Mouse (Mus musculus) midbrain, embryonic 11.5 days (tissue): ENCODE results near the gene Ttc23. TPM values are rescaled to one million over a fixed set of nuclear protein-coding genes. Genes with fewer than 3 reads are reported as not detected.

ENCODE experiments used
- ATAC-seq: fragments of 200-750 bp; cut with Nextera tagmentation; 2 replicates; pipeline ENCODE4 v1.8.0; 2017; ENCODE audit warnings: moderate TSS enrichment, moderate library complexity; ENCODE audit not compliant: low FRiP score
- DNase-seq: peaks from one replicate; pipeline ENCODE4 v3.0.0; 2015; ENCODE audit warnings: low spot score; ENCODE audit errors: missing footprints
- H3K27ac ChIP-seq: fragments of 300-500 bp; sonication (generic); 2 replicates; pipeline ENCODE4 v1.5.1; 2014; ENCODE audit warnings: low read depth, low read length
- H3K27me3 ChIP-seq: fragments of 300-500 bp; sonication (generic); 2 replicates; pipeline ENCODE4 v1.6.1; 2014; ENCODE audit warnings: mild to moderate bottlenecking, low read length, moderate library complexity, mixed read lengths; ENCODE audit not compliant: control insufficient read depth, insufficient read depth
- H3K36me3 ChIP-seq: fragments of 300-500 bp; sonication (generic); 2 replicates; pipeline ENCODE4 v1.6.1; 2014; ENCODE audit warnings: mild to moderate bottlenecking, low read length, moderate library complexity, mixed read lengths; ENCODE audit not compliant: control insufficient read depth, insufficient read depth
- H3K4me1 ChIP-seq: fragments of 300-500 bp; sonication (generic); 2 replicates; pipeline ENCODE4 v1.6.1; 2014; ENCODE audit warnings: low read length; ENCODE audit not compliant: control insufficient read depth, insufficient read depth
- H3K4me2 ChIP-seq: fragments of 300-500 bp; sonication (generic); 2 replicates; pipeline ENCODE4 v1.6.1; 2014; ENCODE audit warnings: mild to moderate bottlenecking, moderate library complexity
- H3K4me3 ChIP-seq: fragments of 300-500 bp; sonication (generic); 2 replicates; pipeline ENCODE4 v1.5.1; 2014; ENCODE audit warnings: low read depth, low read length
- H3K9ac ChIP-seq: fragments of 300-500 bp; sonication (generic); 2 replicates; pipeline ENCODE4 v1.6.1; 2014; ENCODE audit warnings: low read length
- H3K9me3 ChIP-seq: fragments of 300-500 bp; sonication (generic); 2 replicates; pipeline ENCODE4 v1.6.1; 2016; ENCODE audit warnings: low read length; ENCODE audit not compliant: control insufficient read depth
- WGBS: fragments of 180-500 bp; shearing (Covaris S2); extraction: QIAGEN DNeasy Blood & Tissue Kit; methylation state at CpG from one replicate; pipeline ENCODE4 v1.1.7; 2014; 5-methylcytosine and 5-hydroxymethylcytosine counted together
- polyA plus RNA-seq: library from polyadenylated mRNA; unstranded; fragments of >200 nt; fragmentation: Nextera tagmentation; extraction: Ambion mirVana; gene quantifications from 2 replicates; pipeline ENCODE4 v1.2.1, GENCODE M21; 2014

The Ttc23 gene
- polyA plus RNA-seq: 36.9 and 37.9 TPM in 2 replicates

DNA sequence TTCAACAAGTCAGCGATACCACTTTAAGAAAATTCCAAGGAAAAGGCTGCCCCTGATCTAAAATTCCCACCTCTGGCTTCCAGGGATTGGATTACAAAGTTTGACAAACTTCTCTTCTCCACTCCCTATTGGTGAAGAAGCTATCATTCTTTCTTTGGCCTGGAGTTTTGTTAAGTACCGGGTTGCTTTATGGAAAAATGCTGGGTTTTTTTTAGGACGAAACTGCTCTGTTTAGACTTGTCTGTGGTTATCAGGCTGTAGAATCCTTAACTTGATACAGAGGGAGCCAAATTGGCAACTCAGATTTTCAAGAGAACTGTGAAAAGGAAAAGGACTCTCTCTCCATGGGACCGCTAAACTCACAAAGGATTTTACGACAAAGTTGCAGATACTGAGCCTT lies at the start of gene Ttc23:
Ttc23 (plus strand) TSS at position 134 of the 400 bp plus-strand sequence.
- no peak for ATAC-seq
- Histone ChIP-seq H3K4me2 (peak within 1 kb of the TSS; percentile 83), H3K9me3 (no peaks in the 10 kb centered on the region), H3K4me1 (peaks cover 13% of the 10 kb centered on the region), H3K36me3 (no peaks in the 10 kb centered on the region), H3K9ac (peak within 1 kb of the TSS; percentile 86), H3K4me3 (peak within 1 kb of the TSS; percentile 76), H3K27me3 (no peaks in the 10 kb centered on the region; the same call in 1 of the 2 replicates), H3K27ac (peak within 1 kb of the TSS; percentile 62; the same call in 1 of the 2 replicates)
- peak; percentile 93 for DNase-seq
- 1% methylated on average over 5 of the region's 5 CpGs for WGBS

GRCm38 (mm10) chr7:67598050-67598449 lies 49.2 kb upstream of the Ttc23 start:
- Histone ChIP-seq H3K27me3 (no peaks in the 10 kb centered on the region), H3K4me2 (no peak overlapping the region), H3K4me3 (no peak overlapping the region), H3K9ac (no peak overlapping the region), H3K27ac (no peak overlapping the region), H3K4me1 (no peaks in the 10 kb centered on the region), H3K9me3 (no peaks in the 10 kb centered on the region), H3K36me3 (no peaks in the 10 kb centered on the region)
- no peak for ATAC-seq
- 91% methylated on average over 3 of the region's 3 CpGs for WGBS
- DNase-seq: no peak

GRCm38 (mm10) chr7:67605114-67605513 lies 42.1 kb upstream of the Ttc23 start:
- Histone ChIP-seq H3K36me3 (no peaks in the 10 kb centered on the region), H3K9ac (no peak overlapping the region), H3K9me3 (no peaks in the 10 kb centered on the region), H3K27me3 (no peaks in the 10 kb centered on the region), H3K4me3 (no peak overlapping the region), H3K4me2 (no peak overlapping the region), H3K27ac (no peak overlapping the region), H3K4me1 (no peaks in the 10 kb centered on the region)
- no peak for DNase-seq
- WGBS: 89% methylated on average over 6 of the region's 6 CpGs
- ATAC-seq: no peak

DNA sequence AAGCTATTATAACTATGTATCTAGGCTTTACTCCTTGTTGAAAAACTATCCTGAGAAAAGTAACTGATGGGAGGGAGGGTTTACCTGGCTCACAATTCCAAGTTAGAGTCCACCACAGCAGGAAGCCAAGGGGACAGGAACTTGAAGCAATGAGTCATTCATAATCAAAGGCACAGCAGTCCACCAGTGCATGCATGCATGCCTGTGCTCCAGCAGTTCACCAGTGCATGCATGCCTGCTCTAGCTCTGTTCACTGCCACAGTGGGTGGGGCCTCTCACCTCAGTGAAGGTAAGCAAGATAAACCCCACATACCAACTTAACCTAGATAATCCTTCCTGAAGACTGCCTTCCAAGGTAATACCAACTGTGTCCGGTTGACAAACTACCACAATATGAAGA lies 41.0 kb upstream of the Ttc23 start:
- WGBS: 67% methylated on average over 1 of the region's 1 CpGs
- H3K4me2 ChIP-seq: no peak overlapping the region
- H3K9ac ChIP-seq: no peak overlapping the region
- no peak for DNase-seq
- no peaks in the 10 kb centered on the region for H3K36me3 ChIP-seq
- no peak overlapping the region for H3K27ac ChIP-seq
- H3K9me3 ChIP-seq: no peaks in the 10 kb centered on the region
- H3K4me1 ChIP-seq: no peaks in the 10 kb centered on the region
- H3K4me3 ChIP-seq: no peak overlapping the region
- no peak for ATAC-seq
- H3K27me3 ChIP-seq: no peaks in the 10 kb centered on the region

DNA sequence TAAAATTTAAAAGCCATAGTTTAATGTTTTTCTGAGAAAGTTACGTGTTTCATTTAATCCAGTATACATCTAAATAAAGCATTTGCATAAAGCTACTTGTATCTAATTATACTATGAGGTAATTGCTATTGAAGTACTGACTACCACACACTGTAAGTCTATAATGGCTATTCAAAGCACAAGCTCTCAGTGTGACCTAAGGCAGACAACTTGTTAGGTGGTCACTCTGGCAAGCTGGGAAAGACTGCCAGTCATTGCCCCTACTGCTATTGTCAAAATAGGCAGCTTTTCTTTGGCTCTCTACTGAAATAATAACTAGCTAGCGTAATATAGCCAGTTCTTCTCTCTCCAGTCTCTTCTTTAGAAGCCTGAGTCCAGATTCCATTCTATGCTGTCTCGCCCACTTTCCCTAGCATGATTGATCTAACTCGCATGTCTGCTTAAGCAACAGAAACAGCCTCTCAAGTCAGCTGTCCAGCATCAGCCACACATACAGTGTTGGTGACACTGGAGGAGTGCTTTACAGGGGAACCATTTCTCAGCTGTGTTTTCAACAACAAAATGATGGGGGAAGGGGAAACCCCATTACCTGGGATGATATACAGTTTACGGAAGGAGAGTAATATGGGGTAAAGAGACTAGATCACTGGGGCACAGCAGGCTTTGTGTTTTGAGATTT lies 39.4 kb upstream of the Ttc23 start:
- WGBS: 60% methylated on average over 5 of the region's 5 CpGs
- Histone ChIP-seq H3K36me3 (no peaks in the 10 kb centered on the region), H3K9ac (no peak overlapping the region), H3K27ac (no peak overlapping the region), H3K9me3 (no peaks in the 10 kb centered on the region), H3K4me3 (no peak overlapping the region), H3K4me2 (no peak overlapping the region), H3K4me1 (no peaks in the 10 kb centered on the region), H3K27me3 (no peaks in the 10 kb centered on the region)
- no peak for DNase-seq
- ATAC-seq: no peak

- no peak overlapping the region for H3K9ac ChIP-seq
- 34% methylated on average over 4 of the region's 4 CpGs for WGBS
- H3K27ac ChIP-seq: no peak overlapping the region
- no peaks in the 10 kb centered on the region for H3K27me3 ChIP-seq
- no peaks in the 10 kb centered on the region for H3K9me3 ChIP-seq
- ATAC-seq (no peak), DNase-seq (no peak)
- no peaks in the 10 kb centered on the region for H3K36me3 ChIP-seq
- H3K4me2 ChIP-seq: no peak overlapping the region
- H3K4me1 ChIP-seq: no peaks in the 10 kb centered on the region
- no peak overlapping the region for H3K4me3 ChIP-seq
These were observed 38.7 kb upstream of the Ttc23 start for GRCm38 (mm10) chr7:67608348-67609024.

- Histone ChIP-seq H3K27me3 (no peaks in the 10 kb centered on the region), H3K4me2 (no peak overlapping the region), H3K36me3 (no peaks in the 10 kb centered on the region), H3K4me1 (no peaks in the 10 kb centered on the region), H3K9me3 (no peaks in the 10 kb centered on the region), H3K27ac (no peak overlapping the region), H3K9ac (no peak overlapping the region), H3K4me3 (no peak overlapping the region)
- DNase-seq (no peak), ATAC-seq (no peak)
- 57% methylated on average over 10 of the region's 10 CpGs for WGBS
These were observed 33.3 kb upstream of the Ttc23 start for GRCm38 (mm10) chr7:67613795-67614463.

DNA sequence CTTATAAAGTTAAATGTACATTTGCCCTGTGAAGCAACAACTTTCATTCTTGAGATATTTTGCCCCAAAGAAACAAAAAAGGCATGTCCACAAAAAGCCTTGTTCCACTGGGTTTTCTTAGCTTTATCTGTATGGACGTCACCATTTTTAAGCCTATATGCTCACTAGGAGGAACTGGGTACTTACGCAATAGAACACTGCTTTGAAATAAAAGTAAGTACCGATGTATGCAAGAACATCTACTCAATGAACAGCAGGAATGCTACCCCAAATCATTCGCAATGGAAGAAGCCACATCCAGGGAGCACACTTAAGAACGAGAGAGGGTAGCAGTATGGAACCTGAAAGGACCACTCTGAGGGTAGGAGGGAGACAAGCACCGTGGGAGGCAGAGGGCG lies 32.7 kb upstream of the Ttc23 start:
- no peaks in the 10 kb centered on the region for H3K36me3 ChIP-seq
- whole genome bisulfite sequencing: 90% methylated on average over 7 of the region's 7 CpGs
- no peak overlapping the region for H3K27ac ChIP-seq
- DNase-seq (no peak), ATAC-seq (no peak)
- H3K4me3 ChIP-seq: no peak overlapping the region
- H3K4me2 ChIP-seq: no peak overlapping the region
- H3K4me1 ChIP-seq: no peaks in the 10 kb centered on the region
- H3K27me3 ChIP-seq: no peaks in the 10 kb centered on the region
- H3K9me3 ChIP-seq: no peaks in the 10 kb centered on the region
- no peak overlapping the region for H3K9ac ChIP-seq

DNA sequence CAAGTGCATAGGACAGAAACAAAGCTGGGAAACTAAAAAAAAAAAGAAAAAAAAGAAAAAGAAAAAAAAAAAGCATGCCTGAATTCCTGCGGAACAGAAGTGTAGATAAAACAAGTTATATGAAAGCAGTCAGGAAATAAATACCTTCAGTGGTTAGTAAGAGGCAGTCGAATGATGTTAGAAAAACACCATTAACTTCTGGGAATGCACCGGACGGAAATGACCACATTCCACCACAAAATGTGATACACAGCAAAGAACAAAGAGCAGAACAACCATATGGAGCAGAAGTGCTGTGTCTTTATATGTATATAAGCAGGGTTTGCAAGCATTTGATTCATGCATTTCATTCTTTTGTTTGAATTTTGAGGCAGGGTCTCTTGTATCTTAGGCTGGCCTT lies 30.3 kb upstream of the Ttc23 start:
- no peaks in the 10 kb centered on the region for H3K36me3 ChIP-seq
- no peak overlapping the region for H3K9ac ChIP-seq
- no peaks in the 10 kb centered on the region for H3K27me3 ChIP-seq
- ATAC-seq (no peak), DNase-seq (no peak)
- no peak overlapping the region for H3K27ac ChIP-seq
- H3K4me3 ChIP-seq: no peak overlapping the region
- no peak overlapping the region for H3K4me2 ChIP-seq
- 89% methylated on average over 4 of the region's 4 CpGs for WGBS
- no peaks in the 10 kb centered on the region for H3K9me3 ChIP-seq
- no peaks in the 10 kb centered on the region for H3K4me1 ChIP-seq
